11 mouse cellular contexts compared by ENCODE assay signal in the genomic region with DNA sequence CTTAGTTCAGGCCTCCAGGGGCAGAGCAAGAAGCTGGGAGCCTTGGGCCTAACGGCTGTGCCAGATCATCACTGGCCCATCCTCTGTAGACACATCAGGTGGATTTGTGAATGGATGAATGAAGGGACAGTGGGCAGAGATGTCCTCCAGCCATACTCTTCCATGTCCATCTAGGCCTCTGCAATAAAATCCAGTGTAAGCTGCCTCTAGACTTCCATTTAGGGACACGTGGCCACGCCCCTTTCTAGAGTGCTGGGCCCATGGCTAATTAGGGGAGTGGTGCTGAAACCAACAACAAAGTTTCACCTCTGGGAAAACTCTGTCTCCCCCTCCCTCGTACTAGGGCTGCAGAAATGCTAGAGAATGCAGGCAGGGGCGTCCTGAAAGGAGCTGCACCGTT. TPM values are rescaled to one million over a fixed set of nuclear protein-coding genes. Genes with fewer than 3 reads are reported as not detected.
DNase-seq lines count a peak whose midpoint lies in the region; ATAC-seq and TF ChIP-seq lines count a peak whose summit lies in the region.
"Had no signal": no experiment of that assay in that cellular context is flagged by ENCODE, and none has a peak within 500 bp of the region (broad histone marks: within the 10 kb centered on the region; RNA-seq: fewer than 3 reads in every experiment).

No protein-coding gene starts in this region.

- no peaks in the 10 kb centered on the region for H3K36me3 ChIP-seq in kidney, embryonic 16.5 days (ENCODE audit: insufficient read depth, low read length)
- H3K36me3 ChIP-seq in kidney, adult 2 months (ENCODE audit: control insufficient read depth, insufficient read depth, low read length): no peaks in the 10 kb centered on the region
- H3K36me3 ChIP-seq in embryonic facial prominence, embryonic 10.5 days (replicated peaks): no peaks in the 10 kb centered on the region
- no peaks in the 10 kb centered on the region for H3K36me3 ChIP-seq in hindbrain, postnatal 0 days (ENCODE audit: insufficient read depth, low read length)
- no peaks in the 10 kb centered on the region for H3K36me3 ChIP-seq in midbrain, postnatal 0 days (ENCODE audit: insufficient read depth, low read length)

- ATAC-seq in kidney, embryonic 16.5 days (ENCODE audit: low FRiP score, low TSS enrichment): no peak
- ATAC-seq in hindbrain, postnatal 0 days: no peak
- no peak for ATAC-seq in midbrain, postnatal 0 days (ENCODE audit: low FRiP score)

- H3K27me3 ChIP-seq in kidney, embryonic 16.5 days (ENCODE audit: insufficient read depth, low read length): peaks cover 29% of the 10 kb centered on the region
- H3K27me3 ChIP-seq in kidney, adult 2 months (replicated peaks; ENCODE audit: control insufficient read depth, insufficient read depth, low read length): peaks cover 2% of the 10 kb centered on the region
- H3K27me3 ChIP-seq in embryonic facial prominence, embryonic 10.5 days (replicated peaks; ENCODE audit: low read depth, poor library complexity, severe bottlenecking): peaks cover 77% of the 10 kb centered on the region
- no peaks in the 10 kb centered on the region for H3K27me3 ChIP-seq in hindbrain, postnatal 0 days (ENCODE audit: insufficient read depth, low read length)
- H3K27me3 ChIP-seq in midbrain, postnatal 0 days (ENCODE audit: insufficient read depth, low read length): peaks cover 20% of the 10 kb centered on the region

- TF ChIP-seq POLR2A in kidney, adult 2 months (IDR thresholded peaks at IDR 0.05; ENCODE audit: low read depth, low read length): no peak

- H3K4me2 ChIP-seq in kidney, embryonic 16.5 days (replicated peaks; ENCODE audit: low read depth, low read length): peak overlapping the region; percentile 63
- peak overlapping the region; percentile 62 for H3K4me2 ChIP-seq in hindbrain, postnatal 0 days (ENCODE audit: low read depth, low read length)
- H3K4me2 ChIP-seq in midbrain, postnatal 0 days (ENCODE audit: low read depth, low read length, poor library complexity, severe bottlenecking): peak overlapping the region; percentile 70

- no peak overlapping the region for H3K9ac ChIP-seq in kidney, embryonic 16.5 days (replicated peaks; ENCODE audit: low read length)
- no peak overlapping the region; the same call in 1 of the 2 replicates for H3K9ac ChIP-seq in hindbrain, postnatal 0 days (replicated peaks; ENCODE audit: low read length)
- no peak overlapping the region for H3K9ac ChIP-seq in midbrain, postnatal 0 days (replicated peaks; ENCODE audit: low read length, poor library complexity, severe bottlenecking)

- peak overlapping the region; percentile 36 for H3K4me3 ChIP-seq in kidney, embryonic 16.5 days (ENCODE audit: low read length)
- no peak overlapping the region for H3K4me3 ChIP-seq in kidney, adult 2 months (ENCODE audit: insufficient read depth, low read depth, low read length)
- peak overlapping the region; percentile 53 for H3K4me3 ChIP-seq in embryonic facial prominence, embryonic 10.5 days
- peak overlapping the region; percentile 32 for H3K4me3 ChIP-seq in hindbrain, postnatal 0 days (ENCODE audit: low read length)
- H3K4me3 ChIP-seq in midbrain, postnatal 0 days (ENCODE audit: low read depth, low read length): peak overlapping the region; percentile 32

- no peak for DNase-seq in kidney, adult 2 months
- DNase-seq in embryonic facial prominence, embryonic 10.5 days (ENCODE audit: low spot score): no peak
- DNase-seq in hindbrain, postnatal 0 days (ENCODE audit: low spot score): no peak
- DNase-seq in midbrain, postnatal 0 days (ENCODE audit: low spot score): no peak
- DNase-seq in right cerebral cortex, postnatal 14 days: no peak
- DNase-seq in adrenal gland, postnatal 14 days: no peak
- DNase-seq in frontal cortex, postnatal 36 days (ENCODE audit: low spot score in 2 of 2): no peak
- DNase-seq: cerebellum, adult 18-20 months had no signal

- no peak for TF ChIP-seq CTCF in kidney, adult 2 months (conservative IDR thresholded peaks at IDR 0.05; ENCODE audit: insufficient read depth, insufficient read length, low read depth, low read length)
- TF ChIP-seq CTCF in hindbrain, postnatal 0 days (IDR thresholded peaks at IDR 0.05; ENCODE audit: low read depth): no peak
- TF ChIP-seq CTCF in midbrain, postnatal 0 days (IDR thresholded peaks at IDR 0.05): no peak

- no peak overlapping the region for H3K27ac ChIP-seq in kidney, embryonic 16.5 days (ENCODE audit: low read length)
- no peak overlapping the region for H3K27ac ChIP-seq in kidney, adult 2 months (ENCODE audit: insufficient read depth, low read depth, low read length)
- no peak overlapping the region; the same call in 1 of the 2 replicates for H3K27ac ChIP-seq in embryonic facial prominence, embryonic 10.5 days (replicated peaks)
- no peak overlapping the region for H3K27ac ChIP-seq in hindbrain, postnatal 0 days
- H3K27ac ChIP-seq in midbrain, postnatal 0 days (ENCODE audit: low read depth, low read length): no peak overlapping the region

- peaks cover 9% of the 10 kb centered on the region for H3K4me1 ChIP-seq in kidney, embryonic 16.5 days (ENCODE audit: insufficient read depth, low read length)
- no peaks in the 10 kb centered on the region for H3K4me1 ChIP-seq in kidney, adult 2 months (ENCODE audit: control insufficient read depth, insufficient read depth, low read length)
- peaks cover 14% of the 10 kb centered on the region for H3K4me1 ChIP-seq in embryonic facial prominence, embryonic 10.5 days
- H3K4me1 ChIP-seq in hindbrain, postnatal 0 days (ENCODE audit: insufficient read depth, low read length): 0 out of 2 replicates have a peak, but pooled peaks cover 10% of the 10 kb centered on the region
- peaks cover 6% of the 10 kb centered on the region; the same call in 1 of the 2 replicates for H3K4me1 ChIP-seq in midbrain, postnatal 0 days (ENCODE audit: insufficient read depth, low read length)

- no peaks in the 10 kb centered on the region for H3K9me3 ChIP-seq in kidney, embryonic 16.5 days (ENCODE audit: low read length)
- no peaks in the 10 kb centered on the region for H3K9me3 ChIP-seq in embryonic facial prominence, embryonic 10.5 days
- no peaks in the 10 kb centered on the region for H3K9me3 ChIP-seq in hindbrain, postnatal 0 days (ENCODE audit: low read length)
- H3K9me3 ChIP-seq in midbrain, postnatal 0 days (ENCODE audit: low read length): no peaks in the 10 kb centered on the region

- WGBS in kidney, embryonic 16.5 days: 5% methylated on average over 6 of the region's 6 CpGs
- 13% methylated on average over 6 of the region's 6 CpGs for WGBS in kidney, adult 2 months
- 8% methylated on average over 6 of the region's 6 CpGs for WGBS in embryonic facial prominence, embryonic 10.5 days
- 11% methylated on average over 6 of the region's 6 CpGs for WGBS in hindbrain, postnatal 0 days
- WGBS in midbrain, postnatal 0 days: 10% methylated on average over 6 of the region's 6 CpGs

RNA-seq across cellular contexts. Expression of gene 6430628N08Rik, which starts 0.4 kb away (rescaled TPM):
- 0.10 TPM in 1 of 2 replicates, not detected in the other for polyA plus RNA-seq in kidney, embryonic 16.5 days (2015; fragmentation: Nextera tagmentation; extraction: Ambion mirVana)
- polyA plus RNA-seq in kidney, adult 2 months (2012; rRNA removed): not detected in 2 replicates
- 0.09 TPM in 1 of 2 replicates, not detected in the other for polyA plus RNA-seq in embryonic facial prominence, embryonic 10.5 days (2016; fragmentation: Nextera tagmentation; extraction: Ambion mirVana)
- 0.16 and 0.18 TPM in 2 replicates for total RNA-seq in hindbrain, postnatal 0 days (2014; rRNA removed)
- polyA plus RNA-seq in hindbrain, postnatal 0 days (2015; fragmentation: Nextera tagmentation; extraction: Ambion mirVana): 0.49 and 0.58 TPM in 2 replicates
- total RNA-seq in midbrain, postnatal 0 days (2014; rRNA removed): 0.33 and 0.66 TPM in 2 replicates
- 0.94 and 1.2 TPM in 2 replicates for polyA plus RNA-seq in midbrain, postnatal 0 days (2015; fragmentation: Nextera tagmentation; extraction: Ambion mirVana)
- not detected in 2 replicates for total RNA-seq in adrenal gland, postnatal 14 days (2021)
- total RNA-seq: hematopoietic stem cell, adult 5-6 weeks; MEL had no signal

RNA-seq across cellular contexts. Expression of gene Kncn, which starts 5.9 kb away (rescaled TPM):
- 0.07 TPM in 1 of 2 replicates, not detected in the other for polyA plus RNA-seq in kidney, embryonic 16.5 days (2015; fragmentation: Nextera tagmentation; extraction: Ambion mirVana)
- 0.07 TPM in 1 of 2 replicates, not detected in the other for polyA plus RNA-seq in kidney, adult 2 months (2012; rRNA removed)
- polyA plus RNA-seq in embryonic facial prominence, embryonic 10.5 days (2016; fragmentation: Nextera tagmentation; extraction: Ambion mirVana): not detected in 2 replicates
- 0.14 TPM in 1 of 2 replicates, not detected in the other for total RNA-seq in hindbrain, postnatal 0 days (2014; rRNA removed)
- 0.10 and 0.29 TPM in 2 replicates for polyA plus RNA-seq in hindbrain, postnatal 0 days (2015; fragmentation: Nextera tagmentation; extraction: Ambion mirVana)
- 0.09 and 0.11 TPM in 2 replicates for total RNA-seq in midbrain, postnatal 0 days (2014; rRNA removed)
- polyA plus RNA-seq in midbrain, postnatal 0 days (2015; fragmentation: Nextera tagmentation; extraction: Ambion mirVana): 0.16 and 0.25 TPM in 2 replicates
- total RNA-seq in adrenal gland, postnatal 14 days (2021): not detected in 2 replicates
- total RNA-seq: hematopoietic stem cell, adult 5-6 weeks; MEL had no signal

RNA-seq across cellular contexts. Expression of gene Dmbx1, which starts 49.7 kb away (rescaled TPM):
- not detected in 2 replicates for polyA plus RNA-seq in kidney, embryonic 16.5 days (2015; fragmentation: Nextera tagmentation; extraction: Ambion mirVana)
- not detected in 2 replicates for polyA plus RNA-seq in kidney, adult 2 months (2012; rRNA removed)
- 1.7 and 2.5 TPM in 2 replicates for polyA plus RNA-seq in embryonic facial prominence, embryonic 10.5 days (2016; fragmentation: Nextera tagmentation; extraction: Ambion mirVana)
- total RNA-seq in hindbrain, postnatal 0 days (2014; rRNA removed): 3.3 and 4.5 TPM in 2 replicates
- 3.9 and 4.3 TPM in 2 replicates for polyA plus RNA-seq in hindbrain, postnatal 0 days (2015; fragmentation: Nextera tagmentation; extraction: Ambion mirVana)
- 9.6 and 10.3 TPM in 2 replicates for total RNA-seq in midbrain, postnatal 0 days (2014; rRNA removed)
- 7.7 and 8.7 TPM in 2 replicates for polyA plus RNA-seq in midbrain, postnatal 0 days (2015; fragmentation: Nextera tagmentation; extraction: Ambion mirVana)
- not detected in 2 replicates for total RNA-seq in adrenal gland, postnatal 14 days (2021)
- total RNA-seq: hematopoietic stem cell, adult 5-6 weeks had no signal

RNA-seq across cellular contexts. Expression of gene Mknk1, which starts 51.1 kb away (rescaled TPM):
- polyA plus RNA-seq in kidney, embryonic 16.5 days (2015; fragmentation: Nextera tagmentation; extraction: Ambion mirVana): 29.9 and 31.0 TPM in 2 replicates
- polyA plus RNA-seq in kidney, adult 2 months (2012; rRNA removed): 30.6 and 33.8 TPM in 2 replicates
- polyA plus RNA-seq in embryonic facial prominence, embryonic 10.5 days (2016; fragmentation: Nextera tagmentation; extraction: Ambion mirVana): 23.0 and 23.6 TPM in 2 replicates
- 18.4 and 23.2 TPM in 2 replicates for total RNA-seq in hindbrain, postnatal 0 days (2014; rRNA removed)
- polyA plus RNA-seq in hindbrain, postnatal 0 days (2015; fragmentation: Nextera tagmentation; extraction: Ambion mirVana): 22.0 and 24.5 TPM in 2 replicates
- 18.5 and 27.8 TPM in 2 replicates for total RNA-seq in midbrain, postnatal 0 days (2014; rRNA removed)
- 22.8 and 23.2 TPM in 2 replicates for polyA plus RNA-seq in midbrain, postnatal 0 days (2015; fragmentation: Nextera tagmentation; extraction: Ambion mirVana)
- total RNA-seq in adrenal gland, postnatal 14 days (2021): 29.3 and 42.4 TPM in 2 replicates
